Mouse (Mus musculus): ENCODE measurements around the gene 1810009J06Rik.
"Not testable (repeated sequence)": the region's sequence is repeated elsewhere in the genome, so short reads cannot be mapped to it uniquely, and the experiment has no call there.

The 1810009J06Rik gene

DNA sequence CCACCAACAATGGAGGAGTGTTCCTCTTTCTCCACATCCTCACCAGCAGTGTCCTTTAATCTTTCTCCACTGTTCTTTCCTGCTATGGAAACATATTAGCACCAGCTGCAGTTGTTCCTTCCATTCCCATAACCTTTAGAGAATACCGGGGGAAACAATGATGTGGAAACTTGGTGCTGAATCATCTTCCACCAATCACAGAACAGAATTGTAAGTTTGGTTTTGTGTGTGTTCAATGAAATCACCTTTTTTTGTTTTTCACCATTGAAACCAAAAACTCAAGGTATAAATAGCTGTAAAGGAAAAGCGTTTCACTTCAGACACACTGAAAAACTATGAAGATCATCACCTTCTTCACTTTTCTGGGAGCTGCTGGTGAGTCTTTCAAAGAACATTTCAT is at the start of gene 1810009J06Rik:
Gene 1810009J06Rik, plus strand, starts transcription at position 301 of the 400 bp plus-strand sequence.
- not testable (repeated sequence) for DNase-seq (ENCODE audit: low spot score in 2 of 2)

DNA sequence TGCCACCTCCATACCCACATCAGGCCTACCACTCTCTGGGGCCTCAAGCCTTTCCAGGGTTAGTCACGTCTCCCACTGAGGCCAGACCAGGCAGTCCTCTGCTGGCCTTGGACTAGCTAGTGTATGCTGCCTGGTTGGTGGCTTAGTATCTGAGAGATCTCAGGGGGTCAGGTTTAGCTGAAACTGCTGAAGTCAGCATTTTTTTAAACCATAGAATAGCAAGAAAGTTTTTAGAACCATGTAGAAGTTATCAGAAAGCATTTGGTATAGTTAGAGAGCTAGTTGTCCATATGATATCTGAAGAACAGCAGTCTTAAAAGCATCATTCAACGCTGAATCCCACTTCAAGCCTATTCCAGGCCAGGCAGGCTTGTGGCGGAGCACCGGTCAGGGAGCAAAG is 44.6 kb upstream of the 1810009J06Rik start:
- DNase-seq (ENCODE audit: low spot score in 2 of 2), result no peak

DNA sequence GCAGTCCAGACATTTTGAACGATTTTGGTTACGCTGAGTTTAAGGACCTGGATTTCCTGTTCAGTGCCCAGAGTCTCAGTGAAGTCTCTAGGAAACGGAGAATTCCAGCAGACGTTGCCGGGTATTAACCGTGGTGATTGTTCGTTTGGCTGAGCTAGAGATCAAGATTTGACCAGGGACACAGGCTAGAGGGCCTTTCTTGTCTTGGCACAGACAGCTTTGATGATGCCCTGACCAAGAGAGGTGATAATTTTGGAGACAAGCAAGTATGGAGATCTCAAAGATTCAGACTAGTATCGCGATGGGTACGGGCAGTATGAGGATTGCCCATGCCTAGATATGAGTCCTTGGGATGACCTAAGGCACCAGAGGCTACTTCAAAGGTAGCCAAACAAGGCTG is 24.1 kb upstream of the 1810009J06Rik start, which contains the start of gene 1700074P13Rik:
Gene 1700074P13Rik, minus strand, starts transcription at position 101 of the 400 bp plus-strand sequence.
- no peak for DNase-seq (ENCODE audit: low spot score in 2 of 2)

DNA sequence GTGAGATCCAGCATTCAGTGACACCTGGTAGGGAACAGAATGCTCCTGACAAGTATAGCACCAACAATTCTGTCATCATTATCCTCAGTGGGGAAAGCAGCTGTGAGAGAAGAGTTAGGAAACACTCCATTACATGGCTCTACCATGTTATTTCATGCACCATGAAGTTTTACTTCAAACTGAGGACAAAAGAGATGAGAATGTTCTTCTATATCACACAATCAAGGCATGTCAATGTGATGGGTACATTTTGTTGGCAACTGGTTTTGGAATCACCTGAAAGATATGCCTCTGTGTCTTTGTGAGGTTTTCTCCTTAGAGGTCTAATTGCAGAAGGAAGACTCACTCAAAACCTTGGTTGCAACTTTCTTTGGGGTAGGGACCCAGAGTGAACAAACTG is 12.8 kb upstream of the 1810009J06Rik start, which contains the start of gene Gm4744:
Gene Gm4744, minus strand, starts transcription at position 101 of the 400 bp plus-strand sequence.
- no peak for DNase-seq (ENCODE audit: low spot score in 2 of 2)

DNA sequence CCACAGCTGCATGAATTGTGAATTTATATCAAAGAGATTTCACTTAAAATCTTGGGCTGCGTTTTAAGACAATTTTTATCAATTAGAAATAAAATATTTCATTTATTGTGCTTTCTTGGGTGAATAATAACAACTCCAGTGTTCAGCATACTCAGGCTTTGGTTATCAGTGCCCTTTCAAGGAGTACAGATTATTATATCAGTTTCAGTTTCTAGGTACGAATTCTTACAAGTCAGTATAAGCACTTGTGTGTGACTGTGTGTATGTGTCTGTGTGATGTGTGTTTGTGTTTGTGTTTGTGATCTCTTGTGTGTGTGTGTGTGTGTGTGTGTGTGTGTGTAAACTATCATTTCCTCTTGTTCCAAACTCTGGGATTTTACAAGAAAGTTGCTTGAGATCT is 10.8 kb upstream of the 1810009J06Rik start:
- DNase-seq (ENCODE audit: low spot score in 2 of 2), result no peak

DNA sequence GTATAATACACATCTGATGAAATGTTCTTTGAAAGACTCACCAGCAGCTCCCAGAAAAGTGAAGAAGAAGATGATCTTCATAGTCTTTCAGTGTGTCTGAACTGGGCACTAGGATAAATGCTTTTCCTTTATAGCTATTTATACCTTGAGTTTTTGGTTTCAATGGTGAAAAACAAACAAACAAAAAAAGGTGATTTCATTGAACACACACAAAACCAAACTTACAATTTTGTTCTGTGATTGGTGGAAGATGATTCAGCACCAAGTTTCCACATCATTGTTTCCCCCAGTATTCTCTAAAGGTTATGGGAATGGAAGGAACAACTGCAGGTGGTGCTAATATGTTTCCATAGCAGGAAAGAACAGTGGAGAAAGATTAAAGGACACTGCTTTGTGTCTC is 34.8 kb downstream of the 1810009J06Rik start, which contains the start of gene Gm2663:
Gene Gm2663, minus strand, starts transcription at position 101 of the 400 bp plus-strand sequence.
- not testable (repeated sequence) for DNase-seq (ENCODE audit: low spot score in 2 of 2)

DNA sequence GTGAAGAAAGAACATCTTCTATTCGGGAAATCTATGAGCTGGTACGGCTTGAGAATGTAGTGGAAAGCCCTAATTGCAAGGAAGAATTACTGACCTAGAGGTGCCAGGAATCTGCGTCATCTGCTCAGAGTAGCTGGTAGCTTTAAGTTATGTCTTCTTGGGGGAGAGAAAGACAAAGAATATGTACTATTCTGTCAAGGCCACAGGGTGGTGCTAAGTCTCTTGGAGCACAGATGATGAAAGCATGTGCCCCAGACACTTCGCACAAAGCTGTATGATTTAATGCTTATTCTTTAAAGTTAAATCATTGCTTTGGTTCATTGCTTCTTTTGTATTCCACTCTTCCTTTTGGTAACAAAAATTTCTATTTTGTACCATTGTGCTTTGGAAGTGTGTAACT is 50.5 kb downstream of the 1810009J06Rik start:
- no peak for DNase-seq (ENCODE audit: low spot score in 2 of 2)
